Mouse (Mus musculus) hindbrain, embryonic 11.5 days (tissue): Measurements from ENCODE around the gene Ift88. TPM values are rescaled to one million over a fixed set of nuclear protein-coding genes. Genes with fewer than 3 reads are reported as not detected.

Experiments
- ATAC-seq: fragments of 200-750 bp; cut with Nextera tagmentation; 2 replicates; pipeline ENCODE4 v1.8.0; 2017; ENCODE audit warnings: mild to moderate bottlenecking, moderate TSS enrichment, moderate library complexity; ENCODE audit not compliant: low FRiP score
- DNase-seq: peaks from one replicate; pipeline ENCODE4 v3.0.0-alpha.2; 2015; ENCODE audit warnings: low spot score
- H3K27ac ChIP-seq: fragments of 300-500 bp; sonication (generic); 2 replicates; pipeline ENCODE4 v1.5.1; 2014; ENCODE audit warnings: mild to moderate bottlenecking, low read depth, low read length
- H3K27me3 ChIP-seq: fragments of 300-500 bp; sonication (generic); 2 replicates; pipeline ENCODE4 v1.6.1; 2014; ENCODE audit warnings: mild to moderate bottlenecking, low read length, moderate library complexity, mixed read lengths; ENCODE audit not compliant: control insufficient read depth, insufficient read depth
- H3K36me3 ChIP-seq: fragments of 300-500 bp; sonication (generic); 2 replicates; pipeline ENCODE4 v1.6.1; 2014; ENCODE audit warnings: mild to moderate bottlenecking, low read length, moderate library complexity, mixed read lengths; ENCODE audit not compliant: control insufficient read depth, insufficient read depth
- H3K4me1 ChIP-seq: fragments of 300-500 bp; sonication (generic); replicated peaks from 2 replicates; pipeline ENCODE4 v1.6.1; 2014; ENCODE audit warnings: low read length, mixed read lengths; ENCODE audit not compliant: control insufficient read depth, insufficient read depth
- H3K4me2 ChIP-seq: fragments of 300-500 bp; sonication (generic); replicated peaks from 2 replicates; pipeline ENCODE4 v1.6.1; 2014; ENCODE audit warnings: mild to moderate bottlenecking, low read depth, low read length
- H3K4me3 ChIP-seq: fragments of 300-500 bp; sonication (generic); 2 replicates; pipeline ENCODE4 v1.5.1; 2014; ENCODE audit warnings: low read depth, low read length
- H3K9ac ChIP-seq: fragments of 300-500 bp; sonication (generic); 2 replicates; pipeline ENCODE4 v1.6.1; 2014; ENCODE audit warnings: low read depth, low read length
- H3K9me3 ChIP-seq: fragments of 300-500 bp; sonication (generic); 2 replicates; pipeline ENCODE4 v1.6.1; 2016; ENCODE audit warnings: low read length; ENCODE audit not compliant: control insufficient read depth
- WGBS: fragments of 180-500 bp; shearing (Covaris S2); extraction: QIAGEN DNeasy Blood & Tissue Kit; methylation state at CpG from one replicate; pipeline ENCODE4 v1.1.7; 2014; 5-methylcytosine and 5-hydroxymethylcytosine counted together
- polyA plus RNA-seq: library from polyadenylated mRNA; unstranded; fragments of >200 nt; fragmentation: Nextera tagmentation; extraction: Ambion mirVana; gene quantifications from 2 replicates; pipeline ENCODE4 v1.2.1, GENCODE M21; 2014

Gene Ift88
- polyA plus RNA-seq, 1 experiment from 2014 or later: 21.4 TPM

GRCm38 (mm10) chr14:57542231-57542630 lies 118.4 kb downstream of the Ift88 start:
- Histone ChIP-seq H3K27ac (no peak overlapping the region), H3K4me1 (no peaks in the 10 kb centered on the region; the same call in 1 of the 2 replicates), H3K4me2 (no peak overlapping the region), H3K9me3 (no peaks in the 10 kb centered on the region), H3K9ac (no peak overlapping the region), H3K27me3 (0 out of 2 replicates have a peak, but pooled peaks cover 3% of the 10 kb centered on the region), H3K4me3 (no peak overlapping the region), H3K36me3 (no peaks in the 10 kb centered on the region)
- ATAC-seq (no peak), DNase-seq (no peak)
- WGBS: 50% methylated on average over 34 of the region's 34 CpGs

- H3K4me1 ChIP-seq: no peaks in the 10 kb centered on the region
- H3K4me2 ChIP-seq: no peak overlapping the region
- H3K27me3 ChIP-seq: no peaks in the 10 kb centered on the region
- H3K27ac ChIP-seq: no peak overlapping the region
- WGBS: 92% methylated on average over 13 of the region's 13 CpGs
- no peak overlapping the region for H3K9ac ChIP-seq
- DNase-seq (no peak), ATAC-seq (no peak)
- no peaks in the 10 kb centered on the region for H3K9me3 ChIP-seq
- no peaks in the 10 kb centered on the region for H3K36me3 ChIP-seq
- H3K4me3 ChIP-seq: no peak overlapping the region
Observed at GRCm38 (mm10) chr14:57543420-57544039, 119.7 kb downstream of the Ift88 start.

GRCm38 (mm10) chr14:57545526-57545925 lies 121.7 kb downstream of the Ift88 start:
- H3K36me3 ChIP-seq: no peaks in the 10 kb centered on the region
- WGBS: 85% methylated on average over 17 of the region's 17 CpGs
- no peak overlapping the region for H3K9ac ChIP-seq

GRCm38 (mm10) chr14:57546131-57546530 lies 122.3 kb downstream of the Ift88 start:
- ATAC-seq (no peak), DNase-seq (no peak)
- Histone ChIP-seq H3K9ac (no peak overlapping the region), H3K27me3 (no peaks in the 10 kb centered on the region), H3K4me2 (no peak overlapping the region), H3K4me1 (no peaks in the 10 kb centered on the region), H3K4me3 (no peak overlapping the region), H3K27ac (no peak overlapping the region), H3K9me3 (no peaks in the 10 kb centered on the region), H3K36me3 (no peaks in the 10 kb centered on the region)
- WGBS: 88% methylated on average over 8 of the region's 8 CpGs

More at GRCm38 (mm10) chr14:57545526-57545925, 121.7 kb downstream of the Ift88 start:
- Histone ChIP-seq H3K27ac (no peak overlapping the region), H3K4me2 (no peak overlapping the region), H3K4me1 (no peaks in the 10 kb centered on the region), H3K9me3 (no peaks in the 10 kb centered on the region), H3K27me3 (no peaks in the 10 kb centered on the region), H3K4me3 (no peak overlapping the region)
- DNase-seq (no peak), ATAC-seq (no peak)

GRCm38 (mm10) chr14:57546557-57547021 lies 122.7 kb downstream of the Ift88 start:
- H3K27ac ChIP-seq: no peak overlapping the region
- ATAC-seq: no peak
- no peak for DNase-seq
- no peak overlapping the region for H3K4me3 ChIP-seq
- 33% methylated on average over 13 of the region's 13 CpGs for WGBS
- no peak overlapping the region for H3K9ac ChIP-seq
- no peak overlapping the region for H3K4me2 ChIP-seq
- no peaks in the 10 kb centered on the region for H3K4me1 ChIP-seq
- no peaks in the 10 kb centered on the region for H3K27me3 ChIP-seq
- no peaks in the 10 kb centered on the region for H3K9me3 ChIP-seq
- no peaks in the 10 kb centered on the region for H3K36me3 ChIP-seq

- H3K36me3 ChIP-seq: no peaks in the 10 kb centered on the region
- H3K27me3 ChIP-seq: no peaks in the 10 kb centered on the region
- 90% methylated on average over 5 of the region's 5 CpGs for WGBS
- H3K4me1 ChIP-seq: no peaks in the 10 kb centered on the region
- no peak overlapping the region for H3K27ac ChIP-seq
- H3K9ac ChIP-seq: no peak overlapping the region
- no peak for ATAC-seq
- H3K4me2 ChIP-seq: no peak overlapping the region
- no peak for DNase-seq
- no peaks in the 10 kb centered on the region for H3K9me3 ChIP-seq
- no peak overlapping the region for H3K4me3 ChIP-seq
Observed at GRCm38 (mm10) chr14:57547062-57547461, 123.2 kb downstream of the Ift88 start.

GRCm38 (mm10) chr14:57552945-57553344 lies 129.1 kb downstream of the Ift88 start:
- no peaks in the 10 kb centered on the region for H3K9me3 ChIP-seq
- no peak for DNase-seq
- H3K4me2 ChIP-seq: no peak overlapping the region
- no peak for ATAC-seq
- no peaks in the 10 kb centered on the region for H3K36me3 ChIP-seq
- H3K27ac ChIP-seq: no peak overlapping the region
- no peak overlapping the region for H3K4me3 ChIP-seq
- no peaks in the 10 kb centered on the region for H3K27me3 ChIP-seq
- no peaks in the 10 kb centered on the region for H3K4me1 ChIP-seq
- no peak overlapping the region for H3K9ac ChIP-seq

- whole genome bisulfite sequencing: 88% methylated on average over 5 of the region's 5 CpGs
- Histone ChIP-seq H3K4me1 (no peaks in the 10 kb centered on the region), H3K27ac (no peak overlapping the region), H3K4me2 (no peak overlapping the region), H3K4me3 (no peak overlapping the region), H3K9me3 (no peaks in the 10 kb centered on the region), H3K9ac (no peak overlapping the region), H3K27me3 (no peaks in the 10 kb centered on the region), H3K36me3 (no peaks in the 10 kb centered on the region)
- DNase-seq: no peak
- ATAC-seq: no peak
Observed at GRCm38 (mm10) chr14:57554434-57554833, 130.6 kb downstream of the Ift88 start.

GRCm38 (mm10) chr14:57555471-57556070 lies 131.7 kb downstream of the Ift88 start:
- Histone ChIP-seq H3K27me3 (no peaks in the 10 kb centered on the region), H3K9me3 (no peaks in the 10 kb centered on the region), H3K4me3 (no peak overlapping the region), H3K4me2 (no peak overlapping the region), H3K4me1 (no peaks in the 10 kb centered on the region), H3K9ac (no peak overlapping the region), H3K27ac (no peak overlapping the region), H3K36me3 (no peaks in the 10 kb centered on the region)
- 80% methylated on average over 7 of the region's 7 CpGs for WGBS
- ATAC-seq (no peak), DNase-seq (no peak)
